Mouse (Mus musculus): Measurements from ENCODE around the gene Arhgap9. TPM values are rescaled to one million over a fixed set of nuclear protein-coding genes. Genes with fewer than 3 reads are reported as not detected.
A peak's percentile ranks its signal among the peaks of the same experiment; 100 is the strongest.
"Not testable (repeated sequence)": the region's sequence is repeated elsewhere in the genome, so short reads cannot be mapped to it uniquely, and the experiment has no call there.

Arhgap9 gene
- polyA plus RNA-seq, 1 experiment from 2014 or later = 3.1 TPM

- Histone ChIP-seq H3K4me3 (ENCODE audit: low read length) (no peak overlapping the region), H3K9me3 (ENCODE audit: control insufficient read depth, low read length) (no peaks in the 10 kb centered on the region), H3K9ac (ENCODE audit: low read depth, low read length) (no peak overlapping the region), H3K27ac (ENCODE audit: low read depth, low read length) (no peak overlapping the region), H3K36me3 (ENCODE audit: control insufficient read depth, insufficient read depth, low read length) (peaks cover 88% of the 10 kb centered on the region), H3K4me1 (ENCODE audit: control insufficient read depth, insufficient read depth, low read length) (peaks cover 2% of the 10 kb centered on the region), H3K27me3 (ENCODE audit: control insufficient read depth, insufficient read depth, low read length) (no peaks in the 10 kb centered on the region), H3K4me2 (replicated peaks; ENCODE audit: low read depth, low read length) (no peak overlapping the region)
- no peak for ATAC-seq (ENCODE audit: low FRiP score, low TSS enrichment)
- 92% methylated on average over 16 of the region's 16 CpGs for WGBS
Observed at GRCm38 (mm10) chr10:127297015-127297871, 24.5 kb upstream of the Arhgap9 start.

DNA sequence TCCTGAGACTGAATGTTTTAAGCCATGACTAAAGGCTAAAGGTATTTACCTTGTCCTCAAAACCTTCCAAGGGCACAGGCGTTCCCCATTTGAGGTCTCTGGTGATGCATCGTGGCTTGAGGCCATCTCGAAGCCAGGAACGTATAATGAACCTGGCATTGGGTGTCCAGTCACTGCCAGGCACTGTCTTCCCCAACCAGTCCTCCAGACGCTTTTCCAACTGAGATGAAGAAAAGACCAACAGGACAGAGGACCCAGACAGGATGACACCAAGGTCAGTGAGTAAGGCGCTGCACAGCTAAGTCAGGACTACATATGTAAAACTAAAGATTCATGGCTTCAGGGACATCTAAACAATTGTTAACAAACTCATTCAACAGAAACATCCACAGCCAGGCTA, 21.4 kb upstream of the Arhgap9 start:
- no peak overlapping the region for H3K27ac ChIP-seq (ENCODE audit: low read depth, low read length)

DNA sequence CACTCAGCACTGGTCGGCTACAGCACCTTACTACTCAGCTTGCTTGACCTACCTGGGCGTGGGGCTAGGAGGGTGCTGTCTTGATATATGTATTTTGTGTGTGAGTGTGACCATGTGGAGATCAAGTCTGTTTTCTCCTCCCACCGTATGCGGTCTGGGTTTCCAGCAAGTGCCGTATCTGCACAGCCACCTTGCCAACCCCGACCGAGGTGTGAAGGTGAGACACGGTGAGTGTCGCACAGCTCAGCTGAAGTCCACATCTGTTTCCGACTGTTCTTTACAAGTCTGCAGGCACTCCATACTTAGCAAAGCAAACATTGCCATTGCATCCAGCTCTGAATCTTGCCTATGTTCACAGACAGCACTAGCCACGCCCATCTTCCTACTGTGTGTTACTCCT, 18.6 kb upstream of the Arhgap9 start:
- Histone ChIP-seq H3K4me3 (ENCODE audit: low read length) (no peak overlapping the region), H3K27me3 (ENCODE audit: control insufficient read depth, insufficient read depth, low read length) (no peaks in the 10 kb centered on the region), H3K4me1 (ENCODE audit: control insufficient read depth, insufficient read depth, low read length) (no peaks in the 10 kb centered on the region), H3K36me3 (ENCODE audit: control insufficient read depth, insufficient read depth, low read length) (peaks cover 97% of the 10 kb centered on the region), H3K4me2 (replicated peaks; ENCODE audit: low read depth, low read length) (no peak overlapping the region), H3K9ac (ENCODE audit: low read depth, low read length) (no peak overlapping the region), H3K9me3 (ENCODE audit: control insufficient read depth, low read length) (no peaks in the 10 kb centered on the region), H3K27ac (ENCODE audit: low read depth, low read length) (no peak overlapping the region)
- ATAC-seq (ENCODE audit: low FRiP score, low TSS enrichment) = no peak; the same call in 1 of the 2 replicates
- WGBS = 95% methylated on average over 11 of the region's 11 CpGs

More for the DNA sequence above, 21.4 kb upstream of the Arhgap9 start:
- Histone ChIP-seq H3K27me3 (ENCODE audit: control insufficient read depth, insufficient read depth, low read length) (no peaks in the 10 kb centered on the region), H3K4me2 (replicated peaks; ENCODE audit: low read depth, low read length) (no peak overlapping the region), H3K9me3 (ENCODE audit: control insufficient read depth, low read length) (no peaks in the 10 kb centered on the region), H3K4me3 (ENCODE audit: low read length) (no peak overlapping the region), H3K9ac (ENCODE audit: low read depth, low read length) (no peak overlapping the region), H3K36me3 (ENCODE audit: control insufficient read depth, insufficient read depth, low read length) (peaks cover 97% of the 10 kb centered on the region), H3K4me1 (ENCODE audit: control insufficient read depth, insufficient read depth, low read length) (no peaks in the 10 kb centered on the region)
- 97% methylated on average over 6 of the region's 6 CpGs for WGBS
- ATAC-seq (ENCODE audit: low FRiP score, low TSS enrichment) = no peak

- not testable (repeated sequence) for ATAC-seq (ENCODE audit: low FRiP score, low TSS enrichment); H3K9ac ChIP-seq (ENCODE audit: low read depth, low read length); H3K4me2 ChIP-seq (replicated peaks; ENCODE audit: low read depth, low read length); H3K27me3 ChIP-seq (ENCODE audit: control insufficient read depth, insufficient read depth, low read length); H3K9me3 ChIP-seq (ENCODE audit: control insufficient read depth, low read length); H3K4me3 ChIP-seq (ENCODE audit: low read length); H3K27ac ChIP-seq (ENCODE audit: low read depth, low read length); H3K4me1 ChIP-seq (ENCODE audit: control insufficient read depth, insufficient read depth, low read length)
- peaks cover 54% of the 10 kb centered on the region for H3K36me3 ChIP-seq (ENCODE audit: control insufficient read depth, insufficient read depth, low read length)
- WGBS = 92% methylated on average over 3 of the region's 3 CpGs
Observed at GRCm38 (mm10) chr10:127309167-127309566, 12.6 kb upstream of the Arhgap9 start.

DNA sequence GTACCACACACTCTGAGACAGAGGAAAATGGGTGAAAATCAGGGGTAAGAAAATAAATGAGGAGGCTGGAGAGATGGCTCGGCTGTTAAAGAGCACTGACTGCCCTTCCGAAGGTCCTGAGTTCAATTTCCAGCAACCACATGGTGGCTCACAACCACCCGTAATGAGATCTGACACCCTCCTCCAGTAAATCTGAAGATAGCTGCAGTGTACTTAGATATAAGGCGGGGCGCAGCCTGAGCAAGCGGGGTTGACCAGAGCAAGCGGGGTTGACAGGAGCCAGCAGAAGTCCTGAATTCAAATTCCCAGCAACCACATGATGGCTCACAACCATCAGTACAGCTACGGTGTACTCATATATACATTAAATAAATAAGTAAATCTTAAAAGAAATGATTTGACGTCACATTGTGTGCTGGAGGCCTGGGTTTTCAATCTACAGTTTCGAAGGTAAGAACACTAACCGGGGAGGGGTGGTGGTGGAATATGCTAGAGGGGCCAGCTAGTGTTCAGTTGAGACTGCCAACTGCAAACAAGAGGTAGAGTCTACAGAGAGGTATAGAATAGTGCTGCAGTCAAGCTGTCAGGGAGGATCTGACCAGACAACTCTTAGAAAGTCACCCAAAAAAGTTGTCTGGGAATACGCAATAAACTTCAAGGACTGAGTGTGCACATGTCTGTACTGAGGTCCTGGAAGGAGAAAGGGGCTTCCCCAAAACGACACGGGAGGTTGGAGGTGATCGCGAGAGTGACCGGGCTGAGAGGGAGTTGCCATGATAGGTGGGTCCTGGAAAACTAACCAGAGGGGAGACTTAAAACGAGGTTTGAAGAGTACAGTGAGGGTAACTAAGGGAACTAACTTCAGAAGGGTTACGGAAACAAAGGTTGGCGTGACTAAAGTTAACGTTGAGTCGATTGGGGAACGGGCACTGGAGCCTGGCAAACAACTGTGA, 11.0 kb upstream of the Arhgap9 start:
- WGBS = 37% methylated on average over 23 of the region's 23 CpGs
- ATAC-seq (ENCODE audit: low FRiP score, low TSS enrichment) = peak; percentile 44
- Histone ChIP-seq H3K27ac (ENCODE audit: low read depth, low read length) (peak overlapping the region; percentile 74; the same call in 1 of the 2 replicates), H3K27me3 (ENCODE audit: control insufficient read depth, insufficient read depth, low read length) (no peaks in the 10 kb centered on the region), H3K9ac (ENCODE audit: low read depth, low read length) (peak overlapping the region; percentile 87), H3K4me2 (replicated peaks; ENCODE audit: low read depth, low read length) (peak overlapping the region; percentile 66), H3K9me3 (ENCODE audit: control insufficient read depth, low read length) (no peaks in the 10 kb centered on the region), H3K4me1 (ENCODE audit: control insufficient read depth, insufficient read depth, low read length) (peaks cover 8% of the 10 kb centered on the region), H3K36me3 (ENCODE audit: control insufficient read depth, insufficient read depth, low read length) (peaks cover 38% of the 10 kb centered on the region), H3K4me3 (ENCODE audit: low read length) (peak overlapping the region; percentile 83)

DNA sequence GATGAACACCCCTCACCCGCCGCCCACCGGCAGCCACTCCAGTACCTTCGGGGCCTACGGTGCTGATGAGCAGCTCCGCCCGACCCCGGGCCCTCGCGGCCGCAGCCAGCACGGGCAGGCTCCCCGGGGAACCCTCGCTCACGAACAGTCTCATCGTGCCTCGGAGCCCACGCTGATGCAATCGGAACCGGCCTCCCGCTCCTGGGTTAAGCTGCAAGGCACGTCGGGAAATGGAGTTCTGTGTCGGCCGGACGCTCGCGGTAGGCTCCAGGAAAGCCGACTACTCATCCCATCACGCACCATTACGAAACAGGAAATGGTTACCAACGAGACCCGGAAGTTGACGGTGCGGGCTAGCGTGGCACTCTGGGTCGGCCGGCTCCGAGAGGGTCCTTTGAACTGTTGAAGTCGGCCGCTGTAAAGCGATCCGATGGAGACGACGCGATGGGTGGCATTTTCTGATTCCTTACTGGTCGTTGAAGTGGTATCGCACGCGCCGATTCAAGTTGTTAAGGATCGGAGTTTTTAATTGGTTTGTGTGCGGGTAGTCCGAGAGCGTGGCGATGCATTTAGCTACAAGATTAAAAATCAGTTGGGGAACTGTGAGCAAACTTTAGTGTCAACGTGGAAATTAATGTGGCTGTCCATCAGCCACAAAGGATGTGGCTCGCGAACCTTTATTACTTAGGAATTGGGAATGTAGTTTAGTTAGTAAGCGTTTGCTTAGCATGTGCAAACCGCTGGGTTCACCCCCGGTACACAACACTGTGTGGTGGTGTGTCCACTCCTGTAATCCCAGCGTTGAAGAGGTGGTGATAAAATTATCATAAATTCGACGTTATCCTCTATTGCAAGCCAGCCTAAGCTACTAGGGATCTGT, 10.0 kb upstream of the Arhgap9 start, which contains the start of gene Mars:
Gene Mars, minus strand, starts transcription at position 311 of the 880 bp plus-strand sequence.
- ATAC-seq (ENCODE audit: low FRiP score, low TSS enrichment) = peak; percentile 94
- Histone ChIP-seq H3K4me3 (ENCODE audit: low read length) (peak within 1 kb of the TSS; percentile 83), H3K4me1 (ENCODE audit: control insufficient read depth, insufficient read depth, low read length) (peaks cover 8% of the 10 kb centered on the region), H3K9me3 (ENCODE audit: control insufficient read depth, low read length) (no peaks in the 10 kb centered on the region), H3K4me2 (replicated peaks; ENCODE audit: low read depth, low read length) (peak within 1 kb of the TSS; percentile 66), H3K36me3 (ENCODE audit: control insufficient read depth, insufficient read depth, low read length) (peaks cover 29% of the 10 kb centered on the region), H3K27me3 (ENCODE audit: control insufficient read depth, insufficient read depth, low read length) (no peaks in the 10 kb centered on the region), H3K27ac (ENCODE audit: low read depth, low read length) (peak within 1 kb of the TSS; percentile 74), H3K9ac (ENCODE audit: low read depth, low read length) (peak within 1 kb of the TSS; percentile 87)
- WGBS = under 1% methylated on average over 65 of the region's 65 CpGs

GRCm38 (mm10) chr10:127312356-127312676, 9.4 kb upstream of the Arhgap9 start:
- H3K36me3 ChIP-seq (ENCODE audit: control insufficient read depth, insufficient read depth, low read length) = peaks cover 23% of the 10 kb centered on the region
- no peaks in the 10 kb centered on the region for H3K27me3 ChIP-seq (ENCODE audit: control insufficient read depth, insufficient read depth, low read length)
- H3K4me3 ChIP-seq (ENCODE audit: low read length) = peak overlapping the region; percentile 83
- peak overlapping the region; percentile 66 for H3K4me2 ChIP-seq (replicated peaks; ENCODE audit: low read depth, low read length)
- peak; percentile 57 for ATAC-seq (ENCODE audit: low FRiP score, low TSS enrichment)
- peaks cover 8% of the 10 kb centered on the region for H3K4me1 ChIP-seq (ENCODE audit: control insufficient read depth, insufficient read depth, low read length)
- H3K27ac ChIP-seq (ENCODE audit: low read depth, low read length) = no peak overlapping the region
- WGBS = under 1% methylated on average over 4 of the region's 4 CpGs
- no peaks in the 10 kb centered on the region for H3K9me3 ChIP-seq (ENCODE audit: control insufficient read depth, low read length)
- peak overlapping the region; percentile 87; the same call in 1 of the 2 replicates for H3K9ac ChIP-seq (ENCODE audit: low read depth, low read length)

- no peak overlapping the region for H3K4me3 ChIP-seq (ENCODE audit: low read length)
- ATAC-seq (ENCODE audit: low FRiP score, low TSS enrichment) = no peak
Observed at GRCm38 (mm10) chr10:127312858-127313257, 8.9 kb upstream of the Arhgap9 start.

More at GRCm38 (mm10) chr10:127312858-127313257, 8.9 kb upstream of the Arhgap9 start:
- Histone ChIP-seq H3K27ac (ENCODE audit: low read depth, low read length) (no peak overlapping the region), H3K4me1 (ENCODE audit: control insufficient read depth, insufficient read depth, low read length) (peaks cover 8% of the 10 kb centered on the region), H3K27me3 (ENCODE audit: control insufficient read depth, insufficient read depth, low read length) (no peaks in the 10 kb centered on the region), H3K9me3 (ENCODE audit: control insufficient read depth, low read length) (no peaks in the 10 kb centered on the region), H3K4me2 (replicated peaks; ENCODE audit: low read depth, low read length) (no peak overlapping the region), H3K9ac (ENCODE audit: low read depth, low read length) (no peak overlapping the region), H3K36me3 (ENCODE audit: control insufficient read depth, insufficient read depth, low read length) (peaks cover 17% of the 10 kb centered on the region)
- WGBS = 83% methylated on average over 4 of the region's 4 CpGs

Measured in kidney, embryonic 14.5 days (tissue).